Mouse (Mus musculus): ENCODE measurements around the gene Wls.

The Wls gene

DNA sequence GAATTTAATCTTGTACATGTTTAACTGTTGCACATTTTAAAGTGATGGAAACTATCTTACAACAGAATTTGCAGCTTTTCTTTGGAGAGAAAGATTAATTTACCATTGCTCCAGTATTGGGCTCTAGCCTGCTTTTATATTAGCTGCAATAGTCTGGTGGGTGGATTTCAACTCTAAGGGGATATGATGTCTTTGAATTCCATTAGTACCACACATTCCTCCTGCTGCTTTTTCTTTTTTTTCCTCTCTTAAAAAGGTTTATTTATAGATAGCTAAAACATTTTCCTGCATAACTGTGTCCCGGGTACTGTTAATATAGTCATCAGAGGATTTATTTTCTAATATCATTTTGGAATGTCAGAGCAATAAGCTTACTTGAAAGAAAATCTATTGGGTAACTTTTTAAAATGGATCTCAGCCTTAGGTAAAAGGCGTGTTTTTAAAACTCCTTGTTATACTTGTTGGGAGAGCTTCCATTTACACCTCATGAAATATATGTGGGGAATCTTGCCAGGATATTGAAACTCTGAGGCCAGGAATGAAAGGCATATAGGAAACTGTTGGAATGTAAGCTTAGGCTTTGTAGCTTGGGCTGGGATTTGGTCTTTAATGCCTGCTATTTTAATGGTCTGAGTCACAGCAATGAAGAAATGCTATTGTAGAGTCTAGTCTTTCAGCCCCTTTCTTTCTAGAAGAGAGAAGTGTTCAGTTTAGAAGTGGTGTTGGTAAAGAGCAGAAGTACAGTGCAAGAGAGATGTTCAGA lies 78.0 kb downstream of the Wls start:
- DNase-seq (ENCODE audit: low read depth) = no peak

Data from fibroblast of lung, adult 2 months (primary cell).